Mouse (Mus musculus) small intestine, adult 2 months (tissue): ENCODE measurements around the gene Abcg8.

Experiments used
- CTCF ChIP-seq: fragments of 200-500 bp; IDR thresholded peaks from 2 replicates; pipeline ENCODE4 v1.5.1; 2012; ENCODE audit warnings: low read depth, mild to moderate bottlenecking, control low read depth, inconsistent platforms, low read length, moderate library complexity, mixed read lengths; ENCODE audit not compliant: insufficient replicate concordance, insufficient read length; ENCODE audit errors: extremely low read depth
- POLR2A ChIP-seq: fragments of 200-500 bp; IDR thresholded peaks from 2 replicates; pipeline ENCODE4 v1.6.1; 2012; ENCODE audit warnings: low read depth, mild to moderate bottlenecking, control low read depth, inconsistent platforms, low read length, moderate library complexity

DNA sequence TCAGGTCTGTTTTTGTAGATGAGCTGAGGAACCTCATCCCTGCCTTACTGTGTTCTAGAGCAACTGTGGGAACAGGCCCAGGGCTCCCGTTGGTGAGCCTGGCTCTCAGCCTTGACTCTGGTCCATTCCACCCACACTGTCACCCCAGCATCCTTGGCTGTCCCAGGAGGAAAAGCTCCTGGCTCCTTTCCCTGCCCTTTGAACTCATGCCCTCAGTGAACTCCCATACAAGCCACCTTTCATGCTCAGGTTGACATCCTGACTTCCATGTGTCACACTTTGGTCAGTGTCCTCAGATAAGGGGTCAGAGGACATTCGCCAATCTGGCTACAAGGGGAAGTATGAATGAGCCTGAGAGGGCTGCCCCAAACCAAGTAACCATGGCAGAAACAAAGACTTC is 17.6 kb downstream of the Abcg8 start:
- TF ChIP-seq CTCF (no peak), POLR2A (no peak)
